Mouse (Mus musculus): Measurements from ENCODE around the gene Nup155. TPM values are rescaled to one million over a fixed set of nuclear protein-coding genes. Genes with fewer than 3 reads are reported as not detected.
A peak's percentile ranks its signal among the peaks of the same experiment; 100 is the strongest.
"Not testable (repeated sequence)": the region's sequence is repeated elsewhere in the genome, so short reads cannot be mapped to it uniquely, and the experiment has no call there.

Nup155 gene
- 19.0 and 20.1 TPM in 2 replicates for polyA plus RNA-seq (2016; fragmentation: Nextera tagmentation; extraction: Ambion mirVana)

GRCm38 (mm10) chr15:8108966-8109743 lies at the start of gene Nup155:
Gene Nup155, plus strand, starts transcription at chr15:8109273.
- Histone ChIP-seq H3K9me3 (no peaks in the 10 kb centered on the region), H3K4me1 (peaks cover 13% of the 10 kb centered on the region), H3K4me3 (peak within 1 kb of the TSS; percentile 70), H3K27me3 (replicated peaks) (no peaks in the 10 kb centered on the region), H3K36me3 (peaks cover 20% of the 10 kb centered on the region), H3K27ac (no peak within 1 kb of the TSS), H3K9ac (peak within 1 kb of the TSS; percentile 68), H3K4me2 (replicated peaks) (peak within 1 kb of the TSS; percentile 64)
- under 1% methylated on average over 53 of the region's 54 CpGs for WGBS
- ATAC-seq (ENCODE audit: low FRiP score, low read depth): peak; percentile 98

DNA sequence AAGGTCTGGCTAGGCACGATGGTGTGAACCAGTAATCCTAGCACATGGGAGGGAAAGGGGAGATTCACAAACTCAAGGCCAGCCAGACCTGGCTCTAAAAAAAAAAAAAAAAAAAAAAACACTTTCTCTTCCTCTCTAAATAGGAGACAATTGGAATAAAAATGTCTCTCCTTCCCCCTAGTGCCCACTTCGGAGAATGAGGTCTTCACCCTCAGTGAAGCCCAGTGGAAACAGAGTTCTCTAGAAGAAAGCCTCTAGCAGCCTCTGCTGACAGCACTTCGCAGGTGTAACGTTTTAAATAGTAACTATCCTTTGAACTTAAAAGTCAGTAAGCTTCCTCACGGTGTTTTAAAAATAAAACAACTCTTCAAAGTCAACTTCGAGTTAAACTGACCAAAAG lies 43.9 kb upstream of the Nup155 start:
- no peaks in the 10 kb centered on the region for H3K4me1 ChIP-seq
- no peaks in the 10 kb centered on the region for H3K9me3 ChIP-seq
- H3K27ac ChIP-seq: no peak overlapping the region
- no peaks in the 10 kb centered on the region for H3K27me3 ChIP-seq (replicated peaks)
- H3K4me3 ChIP-seq: no peak overlapping the region
- 88% methylated on average over 6 of the region's 6 CpGs for WGBS
- no peak overlapping the region for H3K9ac ChIP-seq
- no peak for ATAC-seq (ENCODE audit: low FRiP score, low read depth)
- H3K36me3 ChIP-seq: peaks cover 19% of the 10 kb centered on the region
- H3K4me2 ChIP-seq (replicated peaks): no peak overlapping the region

DNA sequence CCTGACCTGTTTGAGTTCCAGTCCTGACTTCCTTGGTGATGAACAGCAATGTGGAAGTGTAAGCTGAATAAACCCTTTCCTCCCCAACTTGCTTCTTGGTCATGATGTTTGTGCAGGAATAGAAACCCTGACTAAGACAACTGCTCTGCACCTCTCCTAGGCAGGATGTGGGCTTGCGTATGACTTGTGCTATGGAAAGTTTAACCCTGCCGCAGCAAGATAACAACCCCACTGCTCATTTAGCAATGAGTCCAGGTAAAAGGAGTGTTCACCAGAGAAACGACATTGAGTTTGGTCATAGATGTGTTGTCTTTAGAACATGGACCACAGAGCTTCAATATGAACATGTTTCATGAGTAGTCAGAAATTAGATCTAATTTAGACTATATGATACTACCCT lies 35.9 kb upstream of the Nup155 start:
- not testable (repeated sequence) for H3K27ac ChIP-seq; H3K27me3 ChIP-seq (replicated peaks); H3K4me1 ChIP-seq; ATAC-seq (ENCODE audit: low FRiP score, low read depth); H3K9me3 ChIP-seq; H3K4me3 ChIP-seq; H3K4me2 ChIP-seq (replicated peaks); H3K9ac ChIP-seq
- peaks cover 40% of the 10 kb centered on the region for H3K36me3 ChIP-seq
- WGBS: 94% methylated on average over 3 of the region's 3 CpGs

DNA sequence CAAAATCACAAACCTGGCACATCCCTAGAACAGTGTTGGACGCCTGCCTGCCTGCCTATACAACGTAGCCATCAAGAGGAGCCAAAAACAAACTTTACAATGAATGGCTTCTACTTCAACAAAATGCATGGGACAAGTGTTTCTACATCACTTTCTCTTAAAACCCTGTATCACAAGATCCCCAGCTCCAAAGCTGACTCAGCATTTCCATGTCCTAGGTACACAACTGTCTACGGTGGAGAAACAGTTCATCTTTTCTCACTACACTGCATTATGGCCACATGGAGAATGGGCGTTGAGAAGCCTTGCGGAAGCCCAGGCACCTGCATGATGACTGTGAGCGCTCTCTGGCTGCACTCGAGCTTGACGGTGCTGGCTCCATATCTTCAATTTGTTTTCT lies 26.9 kb upstream of the Nup155 start:
- WGBS: 95% methylated on average over 8 of the region's 8 CpGs
- no peak overlapping the region for H3K4me3 ChIP-seq
- no peaks in the 10 kb centered on the region for H3K4me1 ChIP-seq
- H3K9me3 ChIP-seq: no peaks in the 10 kb centered on the region
- no peak overlapping the region for H3K9ac ChIP-seq
- no peaks in the 10 kb centered on the region for H3K27me3 ChIP-seq (replicated peaks)
- H3K4me2 ChIP-seq (replicated peaks): no peak overlapping the region
- no peak overlapping the region for H3K27ac ChIP-seq
- peaks cover 22% of the 10 kb centered on the region for H3K36me3 ChIP-seq
- no peak for ATAC-seq (ENCODE audit: low FRiP score, low read depth)

GRCm38 (mm10) chr15:8087293-8087692 lies 21.8 kb upstream of the Nup155 start:
- H3K4me1 ChIP-seq: no peaks in the 10 kb centered on the region
- no peak overlapping the region for H3K4me2 ChIP-seq (replicated peaks)
- no peak for ATAC-seq (ENCODE audit: low FRiP score, low read depth)
- peaks cover 13% of the 10 kb centered on the region for H3K36me3 ChIP-seq
- no peak overlapping the region for H3K9ac ChIP-seq
- 90% methylated on average over 4 of the region's 4 CpGs for WGBS
- H3K9me3 ChIP-seq: no peaks in the 10 kb centered on the region
- no peak overlapping the region for H3K4me3 ChIP-seq
- no peak overlapping the region for H3K27ac ChIP-seq
- H3K27me3 ChIP-seq (replicated peaks): no peaks in the 10 kb centered on the region

GRCm38 (mm10) chr15:8088715-8089114 lies 20.4 kb upstream of the Nup155 start:
- H3K27ac ChIP-seq: no peak overlapping the region
- H3K27me3 ChIP-seq (replicated peaks): no peaks in the 10 kb centered on the region
- WGBS: 88% methylated on average over 3 of the region's 3 CpGs
- peaks cover 21% of the 10 kb centered on the region for H3K36me3 ChIP-seq
- H3K9me3 ChIP-seq: no peaks in the 10 kb centered on the region
- no peaks in the 10 kb centered on the region for H3K4me1 ChIP-seq
- H3K4me2 ChIP-seq (replicated peaks): no peak overlapping the region
- H3K4me3 ChIP-seq: no peak overlapping the region
- H3K9ac ChIP-seq: no peak overlapping the region
- ATAC-seq (ENCODE audit: low FRiP score, low read depth): no peak

DNA sequence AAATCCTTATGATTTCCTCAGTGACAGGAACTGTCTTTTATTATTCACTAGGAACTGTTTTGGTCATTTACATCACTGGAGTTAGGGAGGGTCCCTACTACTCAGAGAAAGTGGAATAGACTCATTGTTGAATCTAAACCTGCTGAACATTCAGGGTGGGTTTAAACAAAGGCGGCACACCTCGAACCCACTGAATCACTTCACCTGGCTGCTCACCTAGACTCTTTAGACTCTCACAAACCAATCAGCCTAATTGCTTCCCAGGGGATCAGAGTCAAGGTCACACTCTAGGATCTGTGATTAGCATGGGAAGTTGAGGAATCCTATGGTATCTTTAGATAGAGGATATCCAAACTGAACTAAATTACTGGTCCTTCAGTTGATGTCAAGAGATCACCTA lies 18.4 kb upstream of the Nup155 start:
- Histone ChIP-seq H3K9ac (no peak overlapping the region), H3K4me3 (no peak overlapping the region), H3K9me3 (no peaks in the 10 kb centered on the region), H3K4me2 (replicated peaks) (no peak overlapping the region), H3K27ac (no peak overlapping the region), H3K36me3 (peaks cover 33% of the 10 kb centered on the region), H3K4me1 (no peaks in the 10 kb centered on the region), H3K27me3 (replicated peaks) (no peaks in the 10 kb centered on the region)
- no peak for ATAC-seq (ENCODE audit: low FRiP score, low read depth)
- WGBS: 94% methylated on average over 2 of the region's 2 CpGs

DNA sequence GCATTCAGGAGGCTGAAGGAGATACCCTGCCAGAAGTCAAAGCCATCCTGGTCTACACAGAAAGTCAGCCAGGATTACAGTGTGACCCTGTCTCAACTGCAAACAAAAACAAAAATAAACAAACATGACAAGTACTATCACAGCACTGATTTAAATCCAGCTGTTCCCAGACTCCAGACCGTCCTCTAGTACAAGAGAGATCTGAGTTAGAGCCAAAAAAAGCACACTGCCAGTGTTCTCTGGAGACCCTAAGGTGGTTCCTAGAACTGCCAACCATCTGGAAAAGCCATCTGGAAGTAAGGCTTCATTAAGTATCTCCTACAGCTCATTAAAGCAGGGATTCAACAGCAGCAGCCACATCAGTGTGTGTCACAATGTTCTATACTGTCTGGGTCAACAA lies 16.4 kb upstream of the Nup155 start:
- H3K4me3 ChIP-seq; H3K4me2 ChIP-seq (replicated peaks); H3K9me3 ChIP-seq; ATAC-seq (ENCODE audit: low FRiP score, low read depth); H3K4me1 ChIP-seq; H3K27ac ChIP-seq; H3K27me3 ChIP-seq (replicated peaks); H3K9ac ChIP-seq: not testable (repeated sequence)
- H3K36me3 ChIP-seq: peaks cover 43% of the 10 kb centered on the region
- 90% methylated on average over 1 of the region's 1 CpGs for WGBS

GRCm38 (mm10) chr15:8097853-8098252 lies 11.2 kb upstream of the Nup155 start:
- Histone ChIP-seq H3K4me1 (peaks cover 5% of the 10 kb centered on the region), H3K4me3 (no peak overlapping the region), H3K9ac (no peak overlapping the region), H3K36me3 (peaks cover 30% of the 10 kb centered on the region), H3K9me3 (no peaks in the 10 kb centered on the region), H3K4me2 (replicated peaks) (peak overlapping the region; percentile 66), H3K27ac (no peak overlapping the region), H3K27me3 (replicated peaks) (no peaks in the 10 kb centered on the region)
- 24% methylated on average over 7 of the region's 7 CpGs for WGBS
- no peak for ATAC-seq (ENCODE audit: low FRiP score, low read depth)

- no peaks in the 10 kb centered on the region for H3K9me3 ChIP-seq
- no peaks in the 10 kb centered on the region for H3K27me3 ChIP-seq (replicated peaks)
- WGBS: 2% methylated on average over 56 of the region's 56 CpGs
- peak within 1 kb of the TSS; percentile 85 for H3K4me3 ChIP-seq
- peak; percentile 96 for ATAC-seq (ENCODE audit: low FRiP score, low read depth)
- H3K4me2 ChIP-seq (replicated peaks): peak within 1 kb of the TSS; percentile 66
- H3K27ac ChIP-seq: no peak within 1 kb of the TSS
- H3K36me3 ChIP-seq: peaks cover 20% of the 10 kb centered on the region
- H3K9ac ChIP-seq: peak within 1 kb of the TSS; percentile 80
- peaks cover 5% of the 10 kb centered on the region for H3K4me1 ChIP-seq
Measured at GRCm38 (mm10) chr15:8098774-8099749, 10.0 kb upstream of the Nup155 start, which contains the start of gene Wdr70. Gene Wdr70, minus strand, starts transcription at chr15:8099209.

DNA sequence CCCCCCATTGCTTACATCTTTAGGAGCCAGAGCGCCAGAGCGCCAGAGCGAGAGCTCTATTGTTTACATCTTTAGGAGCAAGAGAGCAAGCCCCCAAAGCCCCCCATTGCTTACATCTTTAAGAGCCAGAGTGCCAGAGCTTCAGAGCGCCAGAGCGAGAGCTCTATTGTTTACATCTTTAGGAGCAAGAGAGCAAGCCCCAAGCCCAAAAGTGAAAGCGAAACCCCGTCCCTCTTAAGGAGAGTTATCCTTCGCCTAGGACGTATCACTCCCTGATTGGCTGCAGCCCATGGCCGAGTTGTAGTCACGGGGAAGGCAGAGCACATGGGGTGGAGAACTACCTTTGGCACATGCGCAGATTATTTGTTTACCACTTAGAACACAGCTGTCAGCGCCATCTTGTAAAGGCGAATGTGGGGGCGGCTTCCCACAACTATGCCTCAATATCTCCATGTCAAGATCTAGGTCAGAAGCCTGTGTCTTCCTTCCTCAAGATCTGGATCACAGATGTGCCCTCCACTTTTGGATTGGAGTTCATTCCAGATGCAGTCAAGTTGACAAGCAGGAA lies 7.0 kb upstream of the Nup155 start:
- not testable (repeated sequence) for H3K4me2 ChIP-seq (replicated peaks); H3K27ac ChIP-seq; H3K4me3 ChIP-seq; ATAC-seq (ENCODE audit: low FRiP score, low read depth); H3K9ac ChIP-seq; H3K9me3 ChIP-seq; H3K27me3 ChIP-seq (replicated peaks); H3K36me3 ChIP-seq; H3K4me1 ChIP-seq
- 89% methylated on average over 15 of the region's 15 CpGs for WGBS
